Mouse (Mus musculus) layer of hippocampus, adult 18-20 months (tissue): ENCODE measurements around the gene Nphp4. TPM values are rescaled to one million over a fixed set of nuclear protein-coding genes. Genes with fewer than 3 reads are reported as not detected.
"Not testable (repeated sequence)": the region's sequence is repeated elsewhere in the genome, so short reads cannot be mapped to it uniquely, and the experiment has no call there.

Source experiments
- DNase-seq, 2 experiments: peaks; one replicate each; pipeline ENCODE4 v3.0.0; 2022; ENCODE audit warnings: low spot score in 2 of 2
- total RNA-seq, 2 experiments: library from RNA; stranded (reverse); gene quantifications; 2 replicates each; pipeline ENCODE4 v1.2.3; 2021

Nphp4 gene
- total RNA-seq, 2 experiments from 2014 or later = 25.6 to 26.1 TPM

DNA sequence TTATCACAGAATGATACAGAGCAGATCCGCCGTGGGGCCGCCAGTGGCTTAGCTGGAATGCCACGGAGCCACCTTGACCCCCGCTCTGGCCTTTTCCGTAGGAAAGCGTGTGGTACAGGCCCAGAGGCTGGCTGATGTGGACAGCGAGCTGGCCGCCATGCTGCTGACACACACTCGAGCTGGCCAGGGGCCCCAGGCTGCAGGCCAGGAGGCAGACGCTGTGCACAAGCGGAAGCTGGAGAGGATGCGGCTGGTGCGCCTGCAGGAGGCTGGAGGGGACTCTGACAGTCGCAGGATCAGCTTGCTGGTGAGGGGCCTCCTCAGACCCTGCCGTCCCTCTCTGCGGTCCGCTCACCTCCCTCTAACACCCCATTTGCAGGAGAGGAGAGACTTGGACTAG lies 77.9 kb downstream of the Nphp4 start:
- no peak for DNase-seq

DNA sequence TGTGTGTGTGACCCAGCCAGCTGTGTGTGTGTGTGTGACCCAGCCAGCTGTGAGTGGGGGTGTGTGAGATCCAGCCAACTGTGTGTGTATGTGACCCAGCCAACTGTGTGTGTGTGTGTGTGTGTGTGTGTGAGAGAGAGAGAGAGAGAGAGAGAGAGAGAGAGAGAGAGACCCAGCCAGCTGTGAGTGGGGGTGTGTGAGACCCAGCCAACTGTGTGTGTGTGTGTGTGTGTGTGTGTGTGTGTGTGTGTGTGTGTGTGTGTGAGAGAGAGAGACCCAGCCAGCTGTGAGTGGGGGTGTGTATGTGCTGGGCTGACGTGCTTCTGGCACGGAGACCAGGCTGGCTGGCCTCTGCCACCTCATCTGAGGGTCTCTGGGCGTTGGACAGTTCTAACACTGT lies 79.3 kb downstream of the Nphp4 start:
- DNase-seq = not testable (repeated sequence)

DNA sequence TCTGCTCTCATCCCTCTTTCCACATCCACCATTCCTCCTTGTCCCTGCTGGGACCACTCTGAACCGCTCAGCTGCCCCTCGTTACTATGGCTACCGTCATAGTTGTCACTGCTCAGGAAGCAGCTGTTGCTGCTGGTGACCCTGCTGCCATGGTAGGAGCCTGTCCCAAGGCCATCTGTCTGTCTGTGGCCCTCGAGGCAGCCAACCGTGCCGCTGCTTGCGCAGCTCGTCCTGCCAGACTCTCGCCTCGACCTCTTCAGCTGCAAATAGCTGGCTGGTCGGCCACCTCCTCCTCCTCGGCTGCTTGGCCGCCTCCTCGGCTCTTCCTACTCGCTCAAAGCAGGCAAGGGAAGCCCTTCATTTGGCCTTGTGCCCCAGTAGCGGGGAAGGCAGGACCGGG lies 81.7 kb downstream of the Nphp4 start:
- DNase-seq = no peak

DNA sequence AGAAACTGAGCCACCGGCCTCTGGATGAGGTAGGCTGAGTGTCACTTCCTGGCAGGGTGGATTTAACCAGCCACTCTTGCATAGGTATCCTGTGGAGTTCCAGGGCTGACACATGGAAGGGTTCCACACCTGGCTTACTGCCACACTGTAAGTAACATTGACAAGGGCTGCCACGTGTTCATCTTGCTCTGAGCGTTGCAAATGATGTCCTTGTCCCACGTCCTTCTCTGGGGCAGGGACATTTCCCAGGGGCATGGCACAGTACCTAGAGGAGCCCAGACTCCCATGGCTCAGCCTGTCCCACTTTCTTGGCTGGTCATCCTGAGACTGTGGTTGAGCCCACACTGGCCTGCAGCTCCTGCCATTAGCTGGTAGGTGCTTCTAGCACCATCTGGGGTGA lies 91.5 kb downstream of the Nphp4 start:
- no peak for DNase-seq

DNA sequence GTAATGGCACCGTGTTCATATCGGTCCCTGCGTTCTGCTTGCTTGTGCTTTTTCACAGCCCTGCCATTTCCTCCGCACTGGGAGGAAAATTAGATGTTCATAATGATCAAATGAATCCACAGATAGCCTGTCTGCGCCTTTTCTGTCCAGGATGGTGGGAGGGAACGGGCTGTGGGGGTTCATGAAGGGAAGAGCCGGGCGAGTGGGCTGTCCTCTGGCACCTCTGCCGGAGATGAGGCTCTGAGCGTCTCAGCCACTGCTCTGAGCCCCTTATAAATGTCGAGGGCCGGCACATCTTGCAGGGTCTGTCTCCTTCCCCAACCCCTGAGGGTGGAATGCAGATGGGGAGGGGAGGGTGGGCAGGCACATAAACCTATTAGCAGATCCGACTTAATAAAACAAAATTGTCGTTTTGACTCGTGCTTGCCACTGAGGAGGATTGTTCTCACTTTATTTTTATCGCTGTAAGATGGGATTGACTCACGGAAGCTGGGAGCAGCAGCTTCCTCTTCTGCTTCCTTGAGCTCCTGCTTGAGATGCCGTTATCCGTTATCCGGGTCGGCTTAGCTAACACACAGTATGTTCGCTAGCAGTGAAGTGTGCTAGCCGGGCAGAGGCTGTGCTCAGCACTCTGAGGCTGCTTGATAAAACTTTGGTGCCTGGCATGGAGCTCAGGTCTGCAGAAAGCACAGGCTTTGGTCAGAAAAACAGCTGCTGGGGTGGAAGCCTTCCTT lies 92.3 kb downstream of the Nphp4 start:
- no peak for DNase-seq

DNA sequence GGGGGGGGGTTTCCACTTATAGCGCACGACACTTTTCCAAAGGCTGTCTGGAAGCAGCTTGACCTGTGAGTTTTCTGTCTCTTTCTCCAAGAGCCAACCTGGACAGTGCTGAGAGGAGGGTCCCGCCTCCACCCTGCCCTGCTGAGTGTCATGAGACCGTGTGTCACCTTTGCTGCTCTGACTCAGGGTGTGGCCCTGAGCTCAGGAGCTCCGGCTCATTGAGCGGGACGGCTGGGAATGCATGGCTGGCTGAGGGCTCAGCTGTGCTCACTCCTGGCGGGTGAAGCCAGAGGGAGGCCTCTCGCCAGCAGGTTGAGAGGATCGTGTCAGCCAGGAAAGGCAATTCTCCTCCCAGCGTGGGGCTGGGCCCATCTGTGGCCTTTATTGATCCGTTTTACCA lies 97.8 kb downstream of the Nphp4 start:
- DNase-seq = no peak

DNA sequence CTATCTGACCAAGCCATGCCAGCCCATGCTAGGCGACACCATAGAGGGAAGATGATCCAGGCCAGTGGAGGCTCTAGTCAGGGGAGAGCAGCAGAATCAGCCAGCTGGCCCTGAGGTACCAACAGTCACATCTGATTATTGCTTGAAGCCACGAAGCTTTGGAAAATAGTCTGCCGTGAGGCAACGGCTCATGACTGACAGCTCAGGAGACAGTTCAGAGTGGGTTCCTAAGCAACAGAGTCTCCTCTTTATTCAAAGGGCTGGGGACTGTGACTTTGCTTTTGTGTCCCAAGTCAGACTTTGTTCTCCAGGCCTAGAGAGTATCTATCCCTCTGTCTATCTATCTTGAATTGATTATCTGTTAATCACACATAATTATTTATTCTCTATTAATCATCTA lies 100.3 kb downstream of the Nphp4 start:
- DNase-seq = no peak

DNA sequence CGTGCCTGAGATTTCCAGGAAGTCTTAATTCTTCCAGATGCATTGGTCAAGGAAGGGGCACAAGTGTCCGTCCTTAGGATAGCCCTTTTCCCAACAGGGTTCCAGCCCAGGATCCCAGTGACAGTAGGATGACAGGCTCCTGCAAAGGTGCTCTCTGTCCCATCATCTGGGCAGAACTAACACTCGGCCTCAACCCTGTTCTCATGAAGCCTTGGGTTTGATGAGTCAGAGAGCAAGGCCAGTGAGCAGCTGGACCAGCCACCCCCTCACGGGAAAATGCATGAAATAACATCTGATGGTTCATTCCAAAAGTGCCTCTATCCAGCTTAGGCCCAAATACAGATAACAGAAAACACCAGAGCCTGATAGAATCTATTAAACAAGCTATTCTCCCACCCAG lies 103.5 kb downstream of the Nphp4 start:
- DNase-seq = no peak

DNA sequence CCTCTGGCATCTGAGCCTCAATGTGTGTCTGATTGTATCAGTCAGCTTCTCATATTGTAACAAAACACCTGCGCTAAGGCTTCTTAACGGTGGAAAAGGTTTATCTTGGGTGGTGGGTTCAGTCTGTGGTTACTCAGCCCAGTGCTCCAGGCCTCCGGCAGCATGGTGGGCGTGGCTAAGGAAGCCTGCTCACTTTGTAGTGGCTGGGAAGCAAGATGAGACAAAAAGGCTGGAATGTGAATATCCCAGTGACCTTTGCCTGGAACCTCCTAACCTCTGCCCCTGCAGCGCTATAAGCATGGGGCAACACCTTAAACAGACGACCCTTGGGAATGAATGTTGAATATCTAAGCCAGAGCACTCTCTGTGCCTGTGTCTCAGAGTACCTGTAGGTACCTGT lies 105.7 kb downstream of the Nphp4 start:
- DNase-seq = no peak

DNA sequence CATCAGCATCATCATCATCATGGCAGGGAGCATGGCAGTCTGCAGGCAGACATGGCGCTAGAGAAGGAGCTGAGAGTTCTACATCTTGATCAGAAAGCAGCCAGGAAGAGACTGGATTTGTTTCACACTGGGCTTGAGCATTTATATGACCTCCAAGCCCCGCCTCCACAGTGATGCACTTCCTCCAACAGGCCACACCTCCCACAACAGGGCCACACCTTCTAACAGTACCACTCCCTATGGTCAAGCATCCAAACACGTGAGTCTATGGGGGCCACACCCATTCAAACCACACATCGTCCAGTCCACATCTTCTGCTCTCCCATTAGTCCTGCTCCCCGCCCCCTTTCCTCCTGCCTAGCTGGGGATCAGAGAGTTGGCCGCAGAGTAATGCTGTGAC lies 107.1 kb downstream of the Nphp4 start:
- no peak for DNase-seq

DNA sequence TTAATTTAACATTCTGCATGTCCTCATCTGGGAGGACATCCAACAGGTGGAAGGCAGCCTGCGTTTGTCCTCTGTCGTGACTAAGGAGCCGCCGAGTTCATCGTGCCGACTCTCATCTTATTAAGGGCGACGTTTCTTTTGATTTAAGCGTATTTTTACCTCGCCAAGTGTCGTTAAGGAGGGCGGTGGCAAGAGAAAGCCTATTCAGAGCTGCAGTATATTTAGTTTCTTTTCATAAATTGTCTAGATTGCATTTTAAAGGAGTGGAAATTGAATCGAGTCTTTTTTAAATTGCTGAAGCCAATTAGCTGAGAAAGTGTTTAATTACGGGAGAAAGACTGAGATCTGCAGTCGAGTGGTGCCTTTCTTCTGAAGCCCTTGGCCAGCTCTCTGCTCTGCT lies 109.0 kb downstream of the Nphp4 start:
- no peak for DNase-seq

DNA sequence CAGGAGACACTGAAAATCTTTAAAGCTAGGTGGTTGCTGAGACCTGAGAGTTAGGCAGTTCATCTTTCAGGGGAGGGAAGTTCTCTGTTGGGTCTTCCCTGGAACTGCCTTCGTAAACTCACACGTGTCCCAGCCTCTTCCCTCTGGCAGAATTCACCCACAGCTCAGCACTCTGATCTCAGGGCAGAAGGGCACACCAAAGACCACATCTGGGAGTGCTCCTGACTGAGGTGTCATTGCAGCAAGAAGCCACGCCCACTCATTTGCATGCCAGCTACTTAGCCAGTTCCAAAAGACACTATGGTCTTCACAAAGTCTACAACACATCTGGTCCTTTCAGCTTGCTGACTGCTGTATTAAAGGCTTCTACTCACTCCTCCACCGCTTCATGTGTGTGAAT lies 109.7 kb downstream of the Nphp4 start:
- no peak for DNase-seq

DNA sequence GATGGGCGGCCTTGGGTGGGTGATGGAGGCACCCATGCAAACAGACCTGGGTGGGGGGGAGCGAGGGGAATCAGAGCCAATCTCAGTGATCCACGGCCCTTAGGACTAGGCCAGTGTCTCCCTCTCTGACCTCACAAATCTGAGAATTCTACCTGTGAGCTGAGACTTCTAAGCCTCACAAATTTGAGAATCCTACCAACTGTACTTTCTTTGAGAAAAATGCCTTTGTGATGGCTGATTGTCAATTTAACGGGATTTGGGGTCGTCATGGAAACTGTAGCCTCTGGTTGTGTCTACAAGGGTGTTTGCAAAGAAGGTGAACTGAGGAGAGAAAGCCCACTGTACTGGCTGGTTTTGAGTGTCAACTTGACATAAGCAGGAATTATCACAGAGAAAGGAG lies 127.8 kb downstream of the Nphp4 start:
- DNase-seq = no peak

DNA sequence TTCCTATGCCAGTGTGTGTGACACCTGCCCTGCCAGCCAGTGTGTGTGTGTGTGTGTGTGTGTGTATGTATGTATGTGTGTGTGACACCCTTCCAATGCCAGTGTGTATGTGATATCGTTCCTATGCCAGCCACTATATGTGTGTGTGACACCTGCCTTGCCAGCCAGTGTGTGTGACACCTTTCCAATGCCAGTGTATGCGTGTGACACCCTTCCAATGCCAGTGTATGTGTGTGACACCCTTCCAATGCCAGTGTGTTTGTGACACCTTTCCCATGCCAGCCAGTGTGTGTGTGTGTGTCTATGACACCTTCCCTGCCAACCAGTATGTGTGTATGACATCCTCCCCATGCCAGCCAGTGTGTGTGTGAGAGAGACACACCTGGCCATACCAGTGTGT lies 132.7 kb downstream of the Nphp4 start:
- DNase-seq = no peak

DNA sequence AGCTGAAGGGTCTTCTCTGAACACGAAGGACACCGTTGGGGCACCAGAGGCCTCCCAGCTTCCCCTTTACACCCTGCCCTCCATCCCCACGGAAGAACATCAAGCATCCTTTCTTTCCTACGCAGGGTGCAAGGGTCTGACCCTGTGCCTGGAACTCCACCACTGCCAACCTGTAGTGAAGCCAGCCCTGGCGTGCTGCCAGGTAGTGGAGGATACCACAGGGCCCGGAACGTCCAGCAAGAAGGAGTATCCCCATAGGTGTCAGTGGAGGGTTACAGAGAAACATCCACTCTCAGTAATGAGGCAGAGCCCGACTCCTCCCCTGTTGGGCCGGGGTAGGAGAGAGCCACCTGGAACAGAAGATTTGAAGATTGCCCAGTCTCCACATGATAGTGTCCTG lies 133.5 kb downstream of the Nphp4 start:
- no peak for DNase-seq

Other genes with a start within 250 kb of the Nphp4 start
- 1 to 10 TPM; 5.0 to 6.5 TPM for gene Gpr153, start 202.5 kb upstream of the Nphp4 start, total RNA-seq
- gene Hes3, start 185.0 kb upstream of the Nphp4 start, total RNA-seq = not detected
- gene Icmt, start 179.5 kb upstream of the Nphp4 start, total RNA-seq = 10 to 100 TPM; 41.6 to 45.4 TPM
- 10 to 100 TPM in 1 of 2 experiments, 1 to 10 TPM in 1; 8.1 to 10.2 TPM for gene Rnf207, start 157.7 kb upstream of the Nphp4 start, total RNA-seq
- 100 to 1,000 TPM; 204 to 205 TPM for gene Rpl22, start 151.0 kb upstream of the Nphp4 start, total RNA-seq
- 100 to 1,000 TPM; 129 to 131 TPM for gene Chd5, start 138.1 kb upstream of the Nphp4 start, total RNA-seq
- 100 to 1,000 TPM; 760 to 810 TPM for gene Kcnab2, start 1.2 kb downstream of the Nphp4 start, total RNA-seq